In the genomic region with DNA sequence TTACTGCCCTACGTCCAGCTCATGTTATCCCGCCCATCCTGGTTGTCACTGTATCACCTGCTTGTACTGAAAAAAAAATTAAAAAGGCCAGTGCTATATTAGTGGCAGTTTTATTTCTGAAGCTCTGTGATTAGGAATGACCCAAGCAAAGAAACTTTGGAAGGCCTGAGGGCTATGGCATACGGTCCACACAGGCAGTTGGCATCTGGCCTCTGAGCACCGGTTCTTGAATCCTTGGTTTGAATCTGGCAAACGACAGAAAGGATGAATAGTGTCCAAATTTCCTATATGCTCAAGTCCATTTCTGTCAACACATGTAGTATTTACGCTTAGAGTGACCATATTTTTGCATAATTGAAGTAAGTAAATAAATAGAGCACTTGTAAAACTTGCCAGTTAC, we compare ENCODE assay signal across 17 mouse cellular contexts.
"Had no signal": no experiment of that assay in that cellular context is flagged by ENCODE, and none has a peak within 500 bp of the region (broad histone marks: within the 10 kb centered on the region; RNA-seq: fewer than 3 reads in every experiment).

No protein-coding gene starts in this region.

- ATAC-seq: forebrain, embryonic 13.5 days; forebrain, embryonic 14.5 days; forebrain, embryonic 15.5 days; forebrain, embryonic 16.5 days; forebrain, postnatal 0 days had no signal

- DNase-seq: cerebellum, adult 8-10 months; cerebellum, adult 9-10 months; cerebellum, postnatal 36 days; embryo, embryonic 11 days; forebrain, postnatal 0 days; gastrocnemius, adult 2 months; gastrocnemius, postnatal 10 days; gastrocnemius, postnatal 14 days; gastrocnemius, postnatal 25 days; gastrocnemius, postnatal 36 days; heart, adult 11 months; heart, adult 18-20 months; heart, adult 2 months had no signal
